Mouse (Mus musculus) liver, embryonic 15.5 days (tissue): ENCODE data around the gene Tff2. TPM values are rescaled to one million over a fixed set of nuclear protein-coding genes. Genes with fewer than 3 reads are reported as not detected.

ENCODE experiments used
- ATAC-seq: fragments of 200-750 bp; cut with Nextera tagmentation; 2 replicates; pipeline ENCODE4 v1.8.0; 2017; ENCODE audit warnings: moderate number of reproducible peaks, mild to moderate bottlenecking, moderate library complexity; ENCODE audit not compliant: insufficient read depth
- H3K27ac ChIP-seq: fragments of 300-500 bp; sonication (generic); replicated peaks from 2 replicates; pipeline ENCODE4 v1.5.1; 2015; ENCODE audit warnings: mild to moderate bottlenecking, inconsistent platforms
- H3K27me3 ChIP-seq: fragments of 300-500 bp; sonication (generic); 2 replicates; pipeline ENCODE4 v1.6.1; 2015; ENCODE audit warnings: mild to moderate bottlenecking, inconsistent platforms
- H3K36me3 ChIP-seq: fragments of 300-500 bp; sonication (generic); replicated peaks from 2 replicates; pipeline ENCODE4 v1.6.1; 2015; ENCODE audit warnings: moderate library complexity, mild to moderate bottlenecking, inconsistent platforms
- H3K4me1 ChIP-seq: fragments of 300-500 bp; sonication (generic); replicated peaks from 2 replicates; pipeline ENCODE4 v1.6.1; 2015; ENCODE audit warnings: inconsistent platforms
- H3K4me2 ChIP-seq: fragments of 300-500 bp; sonication (generic); 2 replicates; pipeline ENCODE4 v1.6.1; 2015; ENCODE audit warnings: moderate library complexity, mild to moderate bottlenecking, inconsistent platforms
- H3K4me3 ChIP-seq: fragments of 300-500 bp; sonication (generic); replicated peaks from 2 replicates; pipeline ENCODE4 v1.5.1; 2015; ENCODE audit warnings: mild to moderate bottlenecking, inconsistent platforms
- H3K9ac ChIP-seq: fragments of 300-500 bp; sonication (generic); 2 replicates; pipeline ENCODE4 v1.6.1; 2015; ENCODE audit warnings: moderate library complexity, mild to moderate bottlenecking, inconsistent platforms
- H3K9me3 ChIP-seq: fragments of 300-500 bp; sonication (generic); replicated peaks from 2 replicates; pipeline ENCODE4 v1.6.1; 2016; ENCODE audit warnings: inconsistent platforms
- WGBS: fragments of 180-500 bp; shearing (Covaris S2); methylation state at CpG from one replicate; pipeline ENCODE4 v1.1.7; 2015; ENCODE audit warnings: mixed read lengths; ENCODE audit not compliant: insufficient replicate concordance; 5-methylcytosine and 5-hydroxymethylcytosine counted together
- polyA plus RNA-seq: library from polyadenylated mRNA; unstranded; fragments of >200 nt; fragmentation: Nextera tagmentation; extraction: Ambion mirVana; gene quantifications from 2 replicates; pipeline ENCODE4 v1.2.1, GENCODE M21; 2015

The Tff2 gene
- polyA plus RNA-seq, 1 experiment from 2014 or later: not detected

DNA sequence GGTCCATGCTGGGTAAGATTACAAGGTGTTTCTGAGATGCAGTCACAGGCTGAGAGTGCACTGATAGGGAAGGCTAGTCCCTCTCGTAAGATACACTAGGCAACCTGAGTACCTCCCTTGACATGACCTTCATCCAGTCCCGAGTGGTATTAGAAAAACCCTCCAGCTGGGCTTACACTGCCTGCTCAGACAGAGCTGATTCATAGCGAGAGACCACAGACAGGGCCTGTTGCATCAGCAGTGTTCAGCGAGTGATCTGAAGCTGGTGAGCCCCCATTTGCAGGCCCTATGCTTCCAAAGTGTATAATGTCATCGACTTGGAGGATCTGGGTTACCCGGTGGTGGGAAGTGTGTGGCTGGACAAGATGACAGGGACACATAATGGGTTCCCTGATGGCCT is 21.0 kb upstream of the Tff2 start, which contains the start of gene Tff1:
Tff1 (minus strand) TSS at position 151 of the 400 bp plus-strand sequence.
- no peaks in the 10 kb centered on the region for H3K9me3 ChIP-seq
- WGBS: 66% methylated on average over 6 of the region's 6 CpGs
- no peak within 1 kb of the TSS for H3K9ac ChIP-seq
- no peak within 1 kb of the TSS for H3K4me2 ChIP-seq
- H3K27ac ChIP-seq: no peak within 1 kb of the TSS
- H3K4me1 ChIP-seq: no peaks in the 10 kb centered on the region
- ATAC-seq: no peak
- no peaks in the 10 kb centered on the region for H3K36me3 ChIP-seq
- H3K27me3 ChIP-seq: no peaks in the 10 kb centered on the region
- no peak within 1 kb of the TSS for H3K4me3 ChIP-seq

DNA sequence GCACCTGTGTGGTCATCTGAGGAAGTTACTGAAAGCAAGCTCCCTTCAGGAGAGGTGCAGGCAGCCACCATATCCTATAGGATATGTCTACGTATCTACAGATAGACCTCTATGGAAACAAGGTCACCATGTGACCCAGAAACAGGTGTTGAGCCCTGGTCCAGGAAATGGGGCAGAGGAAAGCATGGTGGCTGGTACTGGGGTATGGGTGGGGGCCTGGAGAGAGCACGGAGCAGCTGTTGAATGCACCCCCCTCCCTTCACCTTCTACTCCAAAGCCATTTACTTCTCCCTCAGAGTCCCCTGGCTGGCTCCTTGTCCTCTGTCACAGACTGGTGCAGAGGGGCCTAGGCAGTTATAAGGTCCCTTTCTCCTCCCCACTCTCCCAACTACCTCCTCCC is 19.7 kb upstream of the Tff2 start:
- H3K4me2 ChIP-seq: no peak overlapping the region
- no peaks in the 10 kb centered on the region for H3K27me3 ChIP-seq
- H3K36me3 ChIP-seq: no peaks in the 10 kb centered on the region
- H3K27ac ChIP-seq: no peak overlapping the region
- H3K9me3 ChIP-seq: no peaks in the 10 kb centered on the region
- H3K9ac ChIP-seq: no peak overlapping the region
- no peaks in the 10 kb centered on the region for H3K4me1 ChIP-seq
- H3K4me3 ChIP-seq: no peak overlapping the region
- ATAC-seq: no peak
- WGBS: 49% methylated on average over 2 of the region's 2 CpGs

DNA sequence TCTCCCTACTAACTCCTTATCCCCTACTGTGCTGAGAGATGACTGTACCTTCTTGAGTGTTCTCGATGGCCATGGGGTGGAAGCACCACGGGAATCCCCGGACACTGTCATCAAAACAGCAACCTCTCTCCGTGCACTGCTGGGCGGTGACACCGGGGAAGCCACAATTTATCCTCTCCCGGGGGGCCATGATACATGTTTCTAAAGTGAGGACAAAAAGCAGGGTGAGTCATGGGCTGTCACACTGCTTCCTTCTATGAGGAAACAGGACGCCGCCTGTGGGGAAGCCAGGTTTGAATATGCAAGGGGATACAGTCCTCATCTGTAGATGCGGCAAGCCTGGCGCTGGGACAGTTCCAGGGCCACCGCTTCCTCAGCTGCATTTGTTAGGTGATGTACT is 18.5 kb upstream of the Tff2 start:
- Histone ChIP-seq H3K4me3 (no peak overlapping the region), H3K4me1 (no peaks in the 10 kb centered on the region), H3K9ac (no peak overlapping the region), H3K27me3 (no peaks in the 10 kb centered on the region), H3K36me3 (no peaks in the 10 kb centered on the region), H3K4me2 (no peak overlapping the region), H3K27ac (no peak overlapping the region), H3K9me3 (no peaks in the 10 kb centered on the region)
- 44% methylated on average over 12 of the region's 12 CpGs for WGBS
- ATAC-seq: no peak

DNA sequence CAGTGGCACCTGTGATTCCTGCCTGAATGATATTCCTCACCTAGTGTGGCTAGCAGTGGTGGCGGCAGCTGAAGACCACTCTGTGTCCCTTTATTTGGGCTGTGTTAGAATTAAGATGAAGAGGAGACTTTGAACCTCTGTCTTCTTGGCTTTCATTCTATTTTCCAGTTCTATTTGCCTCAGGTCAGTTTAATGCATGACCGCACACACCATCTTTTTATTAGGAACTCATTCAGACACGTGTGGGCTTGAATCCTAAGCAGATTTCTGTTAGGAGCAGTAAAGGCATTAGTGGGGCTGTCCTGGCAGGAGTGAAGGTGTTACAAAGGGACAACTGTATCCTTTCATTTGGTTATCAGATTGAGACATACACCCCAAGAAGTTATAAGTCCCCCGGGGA is 16.2 kb upstream of the Tff2 start:
- Histone ChIP-seq H3K4me1 (no peaks in the 10 kb centered on the region), H3K4me3 (no peak overlapping the region), H3K27ac (no peak overlapping the region), H3K27me3 (no peaks in the 10 kb centered on the region), H3K4me2 (no peak overlapping the region), H3K9me3 (no peaks in the 10 kb centered on the region), H3K36me3 (no peaks in the 10 kb centered on the region), H3K9ac (no peak overlapping the region)
- ATAC-seq: no peak
- 68% methylated on average over 4 of the region's 4 CpGs for WGBS

DNA sequence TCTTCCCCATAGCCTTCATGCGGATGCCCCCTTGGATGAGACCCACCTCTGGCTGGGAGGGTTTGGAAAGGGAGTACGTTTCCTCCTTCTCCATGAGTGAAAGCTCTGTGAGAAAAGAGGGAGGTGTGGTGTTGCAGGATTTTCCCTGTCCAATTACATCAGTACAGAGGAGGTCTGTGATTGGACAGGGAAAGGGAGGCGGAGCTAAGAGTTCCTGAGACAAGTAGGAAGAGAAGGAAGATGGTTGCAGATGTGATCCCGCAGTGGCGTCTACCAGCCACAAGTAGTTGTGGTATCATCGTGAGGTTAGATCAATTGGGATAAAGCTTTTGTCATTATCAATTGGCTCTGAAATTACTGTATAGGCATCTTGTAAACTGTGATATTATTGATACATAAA is 13.8 kb upstream of the Tff2 start:
- H3K9ac ChIP-seq: no peak overlapping the region
- no peak for ATAC-seq
- no peak overlapping the region for H3K27ac ChIP-seq
- no peaks in the 10 kb centered on the region for H3K9me3 ChIP-seq
- no peak overlapping the region for H3K4me3 ChIP-seq
- no peak overlapping the region for H3K4me2 ChIP-seq
- H3K4me1 ChIP-seq: no peaks in the 10 kb centered on the region
- H3K36me3 ChIP-seq: no peaks in the 10 kb centered on the region
- no peaks in the 10 kb centered on the region for H3K27me3 ChIP-seq
- 74% methylated on average over 6 of the region's 6 CpGs for WGBS

DNA sequence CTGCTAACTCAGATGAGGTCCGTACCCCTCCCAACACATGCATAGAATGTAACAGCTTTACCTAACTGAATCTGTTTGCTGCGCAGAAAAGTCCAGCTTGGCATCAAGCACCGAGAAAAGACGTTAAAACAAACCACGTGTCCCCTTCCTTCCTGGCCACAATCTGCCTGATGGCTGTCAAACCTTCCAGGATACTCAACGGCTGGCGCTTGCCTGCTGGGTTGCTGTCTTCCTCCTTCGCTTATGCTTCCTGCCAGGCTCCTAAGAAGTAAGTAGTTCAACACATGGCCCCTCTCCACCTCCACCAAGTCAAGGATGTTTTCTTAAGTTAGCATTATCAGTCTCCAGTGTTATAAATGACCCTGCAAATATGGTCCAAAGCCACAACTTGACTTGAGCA is 9.7 kb upstream of the Tff2 start:
- no peak for ATAC-seq
- Histone ChIP-seq H3K4me1 (peaks cover 6% of the 10 kb centered on the region; the same call in 1 of the 2 replicates), H3K36me3 (no peaks in the 10 kb centered on the region), H3K27ac (no peak overlapping the region), H3K4me2 (no peak overlapping the region), H3K9me3 (no peaks in the 10 kb centered on the region), H3K9ac (no peak overlapping the region), H3K4me3 (no peak overlapping the region), H3K27me3 (no peaks in the 10 kb centered on the region)
- WGBS: 15% methylated on average over 8 of the region's 8 CpGs

DNA sequence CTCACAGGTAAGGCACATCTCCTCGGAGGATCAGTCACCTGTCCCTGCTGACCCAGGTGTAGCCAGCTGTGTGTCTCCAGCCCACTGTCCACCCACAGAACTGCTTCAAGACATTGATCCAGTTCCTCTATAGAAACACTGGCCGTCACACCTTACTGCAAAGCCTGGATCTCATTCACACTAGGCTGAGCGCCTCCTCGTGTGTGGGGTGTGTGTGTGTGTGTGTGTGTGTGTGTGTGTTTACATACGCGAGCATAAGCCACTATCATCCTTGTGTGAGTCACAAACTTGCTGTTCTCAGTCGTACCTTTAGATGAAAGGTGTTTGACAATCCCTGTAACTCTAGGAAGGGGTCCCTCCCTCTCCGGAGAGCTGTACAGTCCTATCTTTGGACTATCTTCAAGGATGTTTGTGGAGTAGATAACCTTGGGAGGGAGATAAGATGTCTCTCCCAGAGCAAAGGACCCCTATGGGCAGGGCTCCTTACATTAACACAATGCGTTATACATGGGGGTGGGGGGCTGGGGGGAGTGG is 9.0 kb upstream of the Tff2 start:
- Histone ChIP-seq H3K27ac (peak overlapping the region; percentile 35), H3K27me3 (no peaks in the 10 kb centered on the region), H3K9ac (no peak overlapping the region), H3K4me2 (peak overlapping the region; percentile 34), H3K4me3 (no peak overlapping the region), H3K4me1 (peaks cover 6% of the 10 kb centered on the region; the same call in 1 of the 2 replicates), H3K9me3 (no peaks in the 10 kb centered on the region), H3K36me3 (no peaks in the 10 kb centered on the region)
- ATAC-seq: peak; percentile 34
- WGBS: 42% methylated on average over 9 of the region's 9 CpGs

DNA sequence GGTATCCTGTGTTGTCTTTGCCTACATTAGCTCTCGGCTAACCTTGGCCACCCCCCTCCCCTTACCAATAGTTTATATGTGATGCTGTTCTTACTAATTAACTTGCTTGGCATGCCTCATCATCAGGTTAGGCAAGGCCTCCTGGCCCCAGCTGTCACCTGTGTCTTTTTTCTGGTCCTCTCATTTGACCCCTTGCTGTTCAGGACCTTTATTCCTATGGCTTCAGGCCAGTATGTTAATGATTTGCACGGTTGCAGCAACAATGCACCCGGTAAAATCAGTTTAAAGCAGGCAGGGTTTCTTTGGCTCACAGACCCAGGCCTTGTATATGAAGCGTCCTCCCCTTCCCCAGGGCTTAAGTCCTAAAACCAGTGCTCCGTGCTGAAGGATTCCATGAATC is 8.4 kb upstream of the Tff2 start:
- H3K27me3 ChIP-seq: no peaks in the 10 kb centered on the region
- peaks cover 6% of the 10 kb centered on the region; the same call in 1 of the 2 replicates for H3K4me1 ChIP-seq
- WGBS: 46% methylated on average over 5 of the region's 5 CpGs
- H3K9me3 ChIP-seq: no peaks in the 10 kb centered on the region
- ATAC-seq: peak; percentile 73
- H3K36me3 ChIP-seq: no peaks in the 10 kb centered on the region
- H3K9ac ChIP-seq: no peak overlapping the region
- H3K4me2 ChIP-seq: peak overlapping the region; percentile 34
- H3K4me3 ChIP-seq: no peak overlapping the region
- peak overlapping the region; percentile 35 for H3K27ac ChIP-seq

DNA sequence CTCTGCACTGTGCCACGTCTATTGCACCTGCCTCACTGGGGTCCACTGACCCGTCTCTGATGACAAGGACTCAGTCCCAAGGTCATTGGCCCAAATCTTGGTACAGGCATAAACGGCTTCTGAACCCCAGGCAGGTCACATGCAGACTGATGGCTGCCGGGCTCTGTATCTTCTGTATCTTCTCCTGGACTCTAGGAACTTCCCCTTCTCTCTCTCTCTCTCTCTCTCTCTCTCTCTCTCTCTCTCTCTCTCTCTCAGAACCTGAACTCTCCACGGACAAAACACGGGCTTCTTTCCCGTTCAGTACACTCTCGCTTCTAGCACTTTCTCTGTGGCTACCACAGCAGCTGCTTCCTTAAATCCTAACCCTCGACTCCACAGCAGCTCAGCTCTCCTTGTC is 1.9 kb upstream of the Tff2 start:
- no peak overlapping the region for H3K27ac ChIP-seq
- H3K9me3 ChIP-seq: no peaks in the 10 kb centered on the region
- WGBS: 25% methylated on average over 9 of the region's 9 CpGs
- H3K36me3 ChIP-seq: no peaks in the 10 kb centered on the region
- H3K9ac ChIP-seq: no peak overlapping the region
- ATAC-seq: no peak
- H3K4me3 ChIP-seq: no peak overlapping the region
- H3K4me2 ChIP-seq: no peak overlapping the region
- no peaks in the 10 kb centered on the region for H3K27me3 ChIP-seq
- H3K4me1 ChIP-seq: no peaks in the 10 kb centered on the region

DNA sequence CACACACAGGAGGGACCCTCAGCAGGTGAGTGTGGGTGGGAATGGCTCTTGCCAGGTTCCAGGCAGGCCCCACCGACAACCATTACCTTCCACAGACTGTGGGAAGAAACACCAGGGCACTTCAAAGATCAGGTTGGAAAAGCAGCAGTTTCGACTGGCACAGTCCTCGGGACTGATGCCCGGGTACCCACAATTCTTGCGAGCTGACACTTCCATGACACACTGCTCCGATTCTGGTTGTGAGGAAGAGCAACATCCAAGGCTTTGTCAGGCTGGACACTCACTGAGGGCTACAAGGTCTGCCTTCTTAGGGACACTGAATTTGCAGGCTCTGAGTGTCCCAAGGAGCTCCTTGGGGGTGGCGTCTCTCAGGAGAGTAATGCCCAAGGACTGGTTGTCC is 2.0 kb downstream of the Tff2 start:
- WGBS: 71% methylated on average over 7 of the region's 7 CpGs
- Histone ChIP-seq H3K27ac (no peak overlapping the region), H3K9me3 (no peaks in the 10 kb centered on the region), H3K9ac (no peak overlapping the region), H3K36me3 (no peaks in the 10 kb centered on the region), H3K4me3 (no peak overlapping the region), H3K4me1 (no peaks in the 10 kb centered on the region), H3K4me2 (no peak overlapping the region), H3K27me3 (no peaks in the 10 kb centered on the region)
- ATAC-seq: no peak

DNA sequence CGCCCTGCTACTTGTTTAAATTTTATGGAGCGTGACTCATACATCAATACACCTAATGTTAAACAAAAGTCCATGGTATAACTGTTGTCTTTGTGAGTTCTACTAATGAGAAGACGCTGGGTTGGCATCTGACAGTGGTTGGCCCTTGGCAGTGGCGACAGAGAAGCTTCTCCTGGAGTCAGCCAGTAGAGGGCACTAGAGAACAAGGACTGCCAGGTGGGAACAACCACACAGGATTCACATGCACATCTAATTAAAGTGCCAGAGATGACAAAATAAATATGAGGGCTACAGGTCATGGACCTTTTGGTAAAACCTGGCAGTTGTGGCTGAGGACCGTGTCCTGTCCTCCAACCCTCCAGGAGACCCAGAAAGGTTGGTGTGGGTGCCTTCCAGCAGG is 5.7 kb downstream of the Tff2 start:
- Histone ChIP-seq H3K4me3 (no peak overlapping the region), H3K4me1 (peaks cover 9% of the 10 kb centered on the region), H3K4me2 (no peak overlapping the region), H3K9me3 (no peaks in the 10 kb centered on the region), H3K9ac (no peak overlapping the region), H3K36me3 (no peaks in the 10 kb centered on the region), H3K27ac (no peak overlapping the region), H3K27me3 (no peaks in the 10 kb centered on the region)
- WGBS: 14% methylated on average over 5 of the region's 5 CpGs
- no peak for ATAC-seq

DNA sequence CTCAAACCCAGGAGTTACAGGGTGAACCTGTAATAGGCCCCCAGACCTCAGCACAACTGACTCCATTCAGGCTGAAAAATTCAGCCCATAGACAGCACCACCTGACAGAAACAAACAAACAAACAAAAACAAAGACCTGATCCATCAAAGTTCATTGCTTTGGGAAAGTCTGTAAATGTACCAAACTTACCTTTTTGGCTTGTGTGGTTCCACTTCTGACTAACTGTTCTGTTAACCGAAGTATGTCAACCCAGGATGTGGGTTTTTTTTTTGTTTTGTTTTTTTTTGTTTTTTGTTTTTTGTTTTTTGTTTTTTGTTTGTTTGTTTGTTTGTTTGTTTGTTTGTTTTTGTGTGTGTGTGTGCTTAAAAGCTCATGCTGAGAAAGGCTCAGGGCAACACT is 7.3 kb downstream of the Tff2 start:
- Histone ChIP-seq H3K36me3 (no peaks in the 10 kb centered on the region), H3K4me3 (no peak overlapping the region), H3K9me3 (no peaks in the 10 kb centered on the region), H3K4me1 (peaks cover 9% of the 10 kb centered on the region), H3K9ac (no peak overlapping the region), H3K27me3 (no peaks in the 10 kb centered on the region), H3K4me2 (no peak overlapping the region), H3K27ac (no peak overlapping the region)
- WGBS: 48% methylated on average over 1 of the region's 1 CpGs
- ATAC-seq: no peak
